Mouse (Mus musculus): Measurements from ENCODE around the gene Thop1.
A peak's percentile ranks its signal among the peaks of the same experiment; 100 is the strongest.

Thop1 gene

GRCm38 (mm10) chr10:81094931-81095678 is 25.3 kb downstream of the Thop1 start:
- no peak for ATAC-seq (ENCODE audit: insufficient number of reproducible peaks, low FRiP score, low TSS enrichment)

- peak; percentile 92 for ATAC-seq (ENCODE audit: insufficient number of reproducible peaks, low FRiP score, low TSS enrichment)
These were observed 35.8 kb downstream of the Thop1 start, which contains the start of gene Map2k2 for GRCm38 (mm10) chr10:81105565-81106112. Gene Map2k2 (plus strand): TSS chr10:81105915.

GRCm38 (mm10) chr10:81106113-81106721 is 36.4 kb downstream of the Thop1 start:
- ATAC-seq (ENCODE audit: insufficient number of reproducible peaks, low FRiP score, low TSS enrichment): peak; percentile 42

- no peak for ATAC-seq (ENCODE audit: insufficient number of reproducible peaks, low FRiP score, low TSS enrichment)
These were observed 43.1 kb downstream of the Thop1 start for GRCm38 (mm10) chr10:81112946-81113345.

- no peak for ATAC-seq (ENCODE audit: insufficient number of reproducible peaks, low FRiP score, low TSS enrichment)
These were observed 49.8 kb downstream of the Thop1 start for GRCm38 (mm10) chr10:81119625-81120024.

- ATAC-seq (ENCODE audit: insufficient number of reproducible peaks, low FRiP score, low TSS enrichment): no peak
These were observed 50.8 kb downstream of the Thop1 start for GRCm38 (mm10) chr10:81120650-81121049.

- ATAC-seq (ENCODE audit: insufficient number of reproducible peaks, low FRiP score, low TSS enrichment): no peak
These were observed 53.1 kb downstream of the Thop1 start for GRCm38 (mm10) chr10:81122889-81123288.

GRCm38 (mm10) chr10:81123500-81123899 is 53.7 kb downstream of the Thop1 start:
- ATAC-seq (ENCODE audit: insufficient number of reproducible peaks, low FRiP score, low TSS enrichment): no peak

Data from cerebellum, adult (tissue).